Mouse (Mus musculus): Measurements from ENCODE around the gene Snapc1.

DNA sequence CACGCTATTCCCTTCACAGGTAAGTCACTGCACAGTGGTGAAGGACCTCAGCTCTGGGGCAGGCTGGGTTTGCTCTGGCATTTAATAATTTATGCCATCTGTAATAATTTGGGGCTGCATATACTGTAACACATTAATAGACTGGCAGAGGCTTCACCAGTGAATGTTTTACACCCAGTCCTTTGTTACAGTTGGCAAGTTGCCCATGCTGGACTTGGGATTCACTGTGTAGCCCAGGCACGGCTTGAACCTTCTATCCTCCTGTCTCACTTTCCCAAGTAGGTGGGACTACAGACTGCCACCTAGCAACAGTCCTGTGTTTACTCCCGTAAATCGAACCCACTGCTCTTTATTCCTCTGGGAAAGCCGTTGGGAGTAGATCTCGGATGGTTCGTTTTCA, 22.0 kb downstream of the Snapc1 start:
- TF ChIP-seq POLR2A (IDR thresholded peaks at IDR 0.05; ENCODE audit: borderline replicate concordance, insufficient read depth, low read length) (no peak), CTCF (IDR thresholded peaks at IDR 0.05; ENCODE audit: borderline replicate concordance, insufficient read depth, low read depth, low read length) (no peak)
